Mouse (Mus musculus): ENCODE measurements at regions not wholly inside any gene's neighbourhood (a gene's known extent, or its start where the extent isn't known, plus 50 kb on each side); places are given as distances from the start of the nearest gene placed in this dataset.

DNA sequence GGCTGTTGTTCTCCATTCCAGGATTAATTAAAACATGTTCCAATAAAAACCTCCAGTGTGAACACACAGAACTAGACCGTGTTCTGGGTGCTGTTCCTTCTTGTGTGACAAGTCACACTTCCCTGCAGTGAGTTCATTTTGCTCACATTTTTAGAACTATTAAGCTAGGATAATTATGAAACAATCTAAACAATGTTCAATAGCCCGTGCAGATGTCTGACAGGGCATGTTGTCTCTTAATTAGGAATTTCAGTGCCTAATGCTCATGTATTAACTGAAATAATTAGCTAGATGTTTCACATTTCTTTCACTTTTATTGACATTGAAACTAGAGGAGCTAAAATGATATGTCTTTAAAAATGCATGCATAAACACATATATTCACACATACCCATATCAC, 291.5 kb downstream of the Rergl start:
- TF ChIP-seq CTCF (IDR thresholded peaks at IDR 0.05; ENCODE audit: borderline replicate concordance, extremely low read depth, insufficient read depth, insufficient read length), result no peak
- TF ChIP-seq POLR2A (IDR thresholded peaks at IDR 0.05; ENCODE audit: borderline replicate concordance, extremely low read depth, insufficient read depth, insufficient read length, poor library complexity, severe bottlenecking), result no peak
